Mouse (Mus musculus): Measurements from ENCODE around the gene Fkbp15.

DNA sequence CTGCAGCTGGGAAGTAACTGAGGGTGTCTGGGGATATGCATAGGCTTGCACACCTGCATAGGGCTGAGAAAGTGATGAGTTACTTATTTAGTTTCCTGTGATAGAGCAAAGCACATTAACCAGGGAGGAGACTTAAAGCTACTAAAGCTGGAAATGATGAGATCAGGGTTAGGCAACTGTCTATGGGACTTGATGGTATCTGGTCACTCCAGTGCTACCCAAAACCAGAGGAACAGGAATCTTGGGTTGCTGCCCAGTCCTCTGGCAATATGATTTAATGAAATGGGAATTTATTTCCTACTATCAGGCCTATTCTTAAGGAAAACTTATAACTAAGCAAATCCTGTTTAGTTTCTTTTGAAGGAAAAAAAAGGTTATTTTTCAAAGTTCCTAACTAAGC, 34.2 kb downstream of the Fkbp15 start:
- TF ChIP-seq CTCF (IDR thresholded peaks at IDR 0.05; ENCODE audit: borderline replicate concordance, insufficient read depth, low read depth, low read length) (no peak), POLR2A (IDR thresholded peaks at IDR 0.05; ENCODE audit: borderline replicate concordance, insufficient read depth, low read length) (no peak)
